Mouse (Mus musculus) embryo, embryonic 10 days (tissue): ENCODE data around the gene Wdr17.

ENCODE experiments used
- DNase-seq: peaks from one replicate; pipeline ENCODE4 v3.0.0-alpha.2; 2015; ENCODE audit warnings: low spot score

Gene Wdr17

DNA sequence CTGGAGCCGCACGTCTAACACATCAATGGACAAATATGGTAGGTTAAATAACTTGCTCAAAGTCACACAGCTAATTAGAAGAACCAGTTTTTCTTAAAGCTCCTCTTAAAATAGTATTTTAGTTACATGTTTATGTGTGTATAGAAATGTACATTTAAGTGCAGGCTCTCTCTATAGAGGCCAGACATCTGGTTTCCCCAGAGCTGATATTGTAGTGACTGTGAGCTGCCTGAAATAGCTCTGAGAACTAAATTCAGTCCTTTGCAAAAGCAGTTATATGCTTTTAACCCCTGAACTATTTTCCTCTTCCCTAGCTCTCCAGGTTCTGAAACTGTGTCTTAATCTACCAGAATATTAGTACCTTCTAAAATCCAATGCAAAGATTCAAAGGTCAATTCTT, 289.6 kb downstream of the Wdr17 start:
- no peak for DNase-seq

DNA sequence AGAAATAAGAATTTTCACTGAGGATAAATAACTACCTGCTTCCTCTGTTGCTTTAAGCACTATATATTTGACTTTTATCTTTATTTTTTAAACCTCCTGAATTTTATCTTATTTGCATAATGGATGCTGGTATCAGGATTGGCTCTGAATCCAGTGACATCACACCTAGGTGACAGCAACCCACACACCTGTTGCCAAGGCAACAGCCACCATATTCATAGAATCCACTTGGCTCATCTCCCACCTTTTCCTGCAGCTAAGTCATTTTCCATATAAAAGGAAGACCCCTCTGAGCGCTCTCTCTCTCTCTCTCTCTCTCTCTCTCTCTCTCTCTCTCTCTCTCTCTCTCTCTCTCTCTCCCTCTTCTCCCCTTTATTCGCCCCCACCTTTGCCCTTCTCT, 290.0 kb downstream of the Wdr17 start:
- no peak for DNase-seq

DNA sequence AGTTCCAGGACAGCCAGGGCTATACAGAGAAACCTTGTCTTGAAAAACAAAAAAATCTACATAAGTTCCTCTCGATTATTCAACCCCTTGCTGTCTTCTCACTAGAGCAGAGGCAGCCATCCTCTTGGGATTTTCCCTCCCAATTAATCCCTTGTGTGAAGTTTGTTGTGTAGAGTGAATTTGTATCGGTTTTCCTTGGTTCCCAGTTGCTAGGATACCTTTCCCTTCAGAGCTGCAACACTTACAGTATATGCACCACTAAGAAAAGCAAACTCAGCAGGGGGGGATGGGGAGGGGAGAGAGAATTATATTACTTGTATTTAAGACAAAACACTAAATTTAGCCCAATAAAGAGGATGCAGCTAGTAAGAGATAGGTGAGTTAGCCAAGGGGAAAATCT, 290.9 kb downstream of the Wdr17 start:
- no peak for DNase-seq

DNA sequence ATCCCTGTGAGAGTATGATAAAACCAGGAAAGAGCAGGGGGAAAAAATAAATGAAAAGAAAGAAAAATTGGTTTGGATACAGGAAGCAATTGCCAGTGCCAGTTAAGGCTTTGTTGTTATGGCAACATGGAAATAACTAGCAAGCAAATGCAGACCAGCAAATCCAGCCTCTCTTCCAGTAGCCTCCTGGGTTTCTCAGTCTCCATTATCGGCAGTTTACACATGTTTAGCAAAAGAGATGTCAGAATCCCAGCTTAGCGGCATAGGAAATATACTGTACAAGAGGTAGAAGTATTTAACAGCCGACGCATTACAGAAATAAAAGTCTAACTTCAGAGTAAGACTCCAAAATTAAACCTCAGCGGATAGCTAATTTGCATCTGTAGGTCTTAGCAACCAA, 292.4 kb downstream of the Wdr17 start:
- no peak for DNase-seq

GRCm38 (mm10) chr8:54582886-54583285, 304.1 kb downstream of the Wdr17 start:
- no peak for DNase-seq

- DNase-seq = no peak
Measured at GRCm38 (mm10) chr8:54581436-54581835, 305.5 kb downstream of the Wdr17 start.
